Mouse (Mus musculus): ENCODE results near the gene Pax5.
A peak's percentile ranks its signal among the peaks of the same experiment; 100 is the strongest.

DNA sequence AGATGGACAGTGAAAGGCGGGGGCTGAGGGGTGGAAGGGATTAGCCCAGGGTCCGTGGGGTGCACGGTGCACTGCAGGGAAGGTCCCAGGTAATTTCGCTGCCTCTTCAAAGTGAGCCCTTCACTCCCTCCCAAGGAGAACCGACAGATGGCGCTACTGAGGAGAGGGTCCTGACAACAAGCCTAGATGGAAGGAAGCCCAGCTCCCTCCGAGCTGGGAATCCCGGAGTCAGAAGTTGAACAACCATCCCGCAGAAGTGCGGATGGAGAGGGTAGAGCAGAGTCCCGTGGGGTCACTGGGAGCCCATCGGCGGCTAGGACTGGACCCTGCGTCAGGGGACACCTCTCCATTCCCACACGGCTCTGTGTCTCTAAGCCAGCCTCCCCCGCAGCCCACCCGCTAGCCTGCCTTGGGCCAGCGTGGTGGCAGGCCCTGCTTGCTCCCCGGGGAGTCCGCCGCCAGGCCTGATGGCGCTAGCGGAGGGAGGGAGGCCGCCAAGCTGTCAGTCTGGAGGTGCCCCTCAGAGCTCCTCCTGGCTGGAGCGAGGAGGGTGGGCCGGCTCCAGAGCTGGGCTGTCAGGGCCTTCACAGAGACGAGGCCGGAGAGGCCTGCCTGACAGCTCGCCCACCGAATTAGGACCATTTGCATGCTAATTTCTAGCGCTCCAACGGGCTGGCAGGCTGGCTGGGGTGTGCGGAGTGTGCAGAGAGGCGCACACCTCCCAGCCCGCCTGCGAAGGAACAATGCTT, 152.3 kb downstream of the Pax5 start:
- TF ChIP-seq CTCF (IDR thresholded peaks at IDR 0.05; ENCODE audit: control insufficient read depth, insufficient read depth, low read length) (peak; percentile 24; the same call in 1 of the 2 replicates), POLR2A (IDR thresholded peaks at IDR 0.05; ENCODE audit: borderline replicate concordance, control insufficient read depth, low read depth, low read length) (no peak)

Data from bone marrow, adult 2 months (tissue).